8 mouse cellular contexts compared by ENCODE assay signal in the genomic region with DNA sequence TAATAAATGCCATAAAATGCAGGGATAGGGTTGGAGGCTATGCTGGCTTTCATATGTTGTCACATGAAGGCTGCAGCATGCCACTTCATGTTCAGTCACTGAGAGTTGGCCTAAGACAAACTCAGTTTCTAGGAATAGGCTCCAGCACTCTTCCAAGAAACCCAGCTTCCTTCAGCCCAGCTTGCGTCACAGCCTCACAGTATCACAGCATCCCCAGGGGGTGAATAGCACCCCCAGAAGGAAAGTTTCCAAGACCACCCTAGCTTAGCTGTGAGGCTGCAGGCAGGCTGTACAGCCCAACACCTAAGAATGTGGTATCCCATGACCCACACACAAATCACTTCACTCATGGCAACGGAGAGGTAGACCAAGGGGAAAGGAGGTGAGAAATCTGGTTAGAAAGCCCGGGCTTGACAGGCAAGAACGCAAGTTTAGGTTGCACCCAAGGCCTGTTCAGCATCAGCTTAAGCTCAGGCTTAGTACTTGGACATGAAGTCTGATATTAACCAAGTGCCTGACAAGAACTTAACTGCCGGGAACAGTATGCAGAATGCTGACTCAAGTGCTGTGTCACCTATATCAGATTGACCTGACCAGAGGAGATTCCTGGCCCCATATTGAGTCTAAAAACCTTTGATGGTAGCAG. TPM values are rescaled to one million over a fixed set of nuclear protein-coding genes. Genes with fewer than 3 reads are reported as not detected.
DNase-seq lines count a peak whose midpoint lies in the region; ATAC-seq and TF ChIP-seq lines count a peak whose summit lies in the region.

No protein-coding gene starts in this region.

- H3K4me2 ChIP-seq in heart, embryonic 11.5 days, result peak overlapping the region; percentile 65
- peak overlapping the region; percentile 54 for H3K4me2 ChIP-seq in stomach, postnatal 0 days (replicated peaks; ENCODE audit: low read depth)

- ATAC-seq in heart, embryonic 11.5 days (replicated peaks; ENCODE audit: insufficient number of reproducible peaks, low FRiP score, low TSS enrichment), result 0 out of 2 replicates have a peak, but pooled peaks have one; percentile 27
- ATAC-seq in stomach, postnatal 0 days (ENCODE audit: low FRiP score, low TSS enrichment), result peak; percentile 56; the same call in 1 of the 2 replicates

- peak overlapping the region; percentile 46 for H3K4me3 ChIP-seq in heart, embryonic 11.5 days (ENCODE audit: low read depth, low read length)
- peak overlapping the region; percentile 56 for H3K4me3 ChIP-seq in limb, embryonic 10.5 days
- H3K4me3 ChIP-seq in stomach, postnatal 0 days (ENCODE audit: low read depth, low read length), result peak overlapping the region; percentile 53

- no peaks in the 10 kb centered on the region for H3K9me3 ChIP-seq in heart, embryonic 11.5 days (replicated peaks; ENCODE audit: control insufficient read depth, low read length)
- no peaks in the 10 kb centered on the region for H3K9me3 ChIP-seq in limb, embryonic 10.5 days (replicated peaks)
- H3K9me3 ChIP-seq in stomach, postnatal 0 days (ENCODE audit: control insufficient read depth, low read length), result no peaks in the 10 kb centered on the region

- no peak overlapping the region for H3K9ac ChIP-seq in heart, embryonic 11.5 days (ENCODE audit: low read depth, low read length)
- H3K9ac ChIP-seq in stomach, postnatal 0 days (ENCODE audit: low read length), result peak overlapping the region; percentile 59; the same call in 1 of the 2 replicates

- H3K27me3 ChIP-seq in heart, embryonic 11.5 days (ENCODE audit: control insufficient read depth, insufficient read depth, low read length), result no peaks in the 10 kb centered on the region
- H3K27me3 ChIP-seq in limb, embryonic 10.5 days (ENCODE audit: low read depth, poor library complexity, severe bottlenecking), result no peaks in the 10 kb centered on the region
- H3K27me3 ChIP-seq in stomach, postnatal 0 days (ENCODE audit: control insufficient read depth, insufficient read depth, low read length), result no peaks in the 10 kb centered on the region

- peak overlapping the region; percentile 66; the same call in 1 of the 2 replicates for H3K27ac ChIP-seq in heart, embryonic 11.5 days (ENCODE audit: low read depth, low read length)
- peak overlapping the region; percentile 86 for H3K27ac ChIP-seq in limb, embryonic 10.5 days
- peak overlapping the region; percentile 84 for H3K27ac ChIP-seq in stomach, postnatal 0 days (replicated peaks)

- peaks cover 41% of the 10 kb centered on the region for H3K4me1 ChIP-seq in heart, embryonic 11.5 days (ENCODE audit: control insufficient read depth, insufficient read depth, low read length)
- H3K4me1 ChIP-seq in limb, embryonic 10.5 days, result peaks cover 85% of the 10 kb centered on the region
- H3K4me1 ChIP-seq in stomach, postnatal 0 days (replicated peaks; ENCODE audit: control insufficient read depth, insufficient read depth), result no peaks in the 10 kb centered on the region; the same call in 1 of the 2 replicates

- no peak for TF ChIP-seq EP300 in stomach, postnatal 0 days (optimal IDR thresholded peaks at IDR 0.05)

- TF ChIP-seq CTCF in stomach, postnatal 0 days (IDR thresholded peaks at IDR 0.05; ENCODE audit: low read depth), result no peak

- 18% methylated on average over 5 of the region's 5 CpGs for WGBS in heart, embryonic 11.5 days (ENCODE audit: insufficient replicate concordance)
- 24% methylated on average over 5 of the region's 5 CpGs for WGBS in limb, embryonic 10.5 days
- 35% methylated on average over 5 of the region's 5 CpGs for WGBS in stomach, postnatal 0 days

- DNase-seq in heart, adult 9 months (ENCODE audit: low spot score in 2 of 2), result no peak
- DNase-seq in lung, postnatal 10 days, result peak; percentile 5
- DNase-seq in lung, postnatal 4 days, result no peak
- DNase-seq in limb, embryonic 10.5 days (ENCODE audit: low spot score), result peak; percentile 36
- no peak for DNase-seq in stomach, postnatal 0 days (ENCODE audit: low spot score)
- DNase-seq in right cerebral cortex, adult 2 months (ENCODE audit: low spot score in 2 of 2), result no peak
- DNase-seq in urinary bladder, adult 18-20 months (ENCODE audit: low spot score in 2 of 2), result no peak

- no peaks in the 10 kb centered on the region for H3K36me3 ChIP-seq in heart, embryonic 11.5 days (ENCODE audit: control insufficient read depth, insufficient read depth, low read length)
- no peaks in the 10 kb centered on the region for H3K36me3 ChIP-seq in limb, embryonic 10.5 days
- H3K36me3 ChIP-seq in stomach, postnatal 0 days (ENCODE audit: control insufficient read depth, insufficient read depth, low read length), result no peaks in the 10 kb centered on the region

RNA-seq across cellular contexts. Expression of gene Frem1, which starts 1.9 kb away (rescaled TPM):
- polyA plus RNA-seq in heart, embryonic 11.5 days (2014; fragmentation: Nextera tagmentation; extraction: Ambion mirVana), result 11.4 and 12.1 TPM in 2 replicates
- 11.6 and 13.6 TPM in 2 replicates for polyA plus RNA-seq in limb, embryonic 10.5 days (2016; fragmentation: Nextera tagmentation; extraction: Ambion mirVana)
- 2.9 and 3.4 TPM in 2 replicates for polyA plus RNA-seq in stomach, postnatal 0 days (2015; fragmentation: Nextera tagmentation; extraction: Ambion mirVana)

Comparison
In these comparisons a context has a peak if more than half of its experiments do, and no peak if none do; other contexts are left out.
1. DNase-seq: peak in lung, postnatal 10 days (single experiment) and limb, embryonic 10.5 days (single experiment); none in heart, adult 9 months (0 of 2), lung, postnatal 4 days (0 of 2), stomach, postnatal 0 days (single experiment), right cerebral cortex, adult 2 months (0 of 2) and urinary bladder, adult 18-20 months (0 of 2).
2. Peak in every context shown above with its lines, with median percentiles within 50 percentile points of each other: H3K27ac ChIP-seq and H3K4me3 ChIP-seq.